Mouse (Mus musculus) ovary, adult 18-20 months (tissue): Measurements from ENCODE around the gene Eif4b.
A peak's percentile ranks its signal among the peaks of the same experiment; 100 is the strongest.

ENCODE experiments used
- DNase-seq: peaks from one replicate; pipeline ENCODE4 v3.0.0; 2022; ENCODE audit warnings: low spot score, mixed read lengths

Gene Eif4b

GRCm38 (mm10) chr15:102073559-102074069 is at the start of gene Eif4b:
Eif4b (plus strand) TSS chr15:102073773.
- peak; percentile 99 for DNase-seq

GRCm38 (mm10) chr15:102023888-102024287 is 49.7 kb upstream of the Eif4b start:
- DNase-seq: no peak

- no peak for DNase-seq
Observed at GRCm38 (mm10) chr15:102025136-102025872, 48.3 kb upstream of the Eif4b start.

- no peak for DNase-seq
Observed at GRCm38 (mm10) chr15:102026430-102026829, 47.1 kb upstream of the Eif4b start.

GRCm38 (mm10) chr15:102028040-102028439 is 45.5 kb upstream of the Eif4b start, which contains the start of gene Krt18:
Krt18 (plus strand) TSS chr15:102028180.
- no peak for DNase-seq

- no peak for DNase-seq
Observed at GRCm38 (mm10) chr15:102034121-102035053, 39.2 kb upstream of the Eif4b start.

GRCm38 (mm10) chr15:102040277-102040676 is 33.3 kb upstream of the Eif4b start:
- no peak for DNase-seq

GRCm38 (mm10) chr15:102041951-102042350 is 31.6 kb upstream of the Eif4b start:
- DNase-seq: no peak

- DNase-seq: no peak
Observed at GRCm38 (mm10) chr15:102044745-102045144, 28.8 kb upstream of the Eif4b start.

GRCm38 (mm10) chr15:102045691-102046090 is 27.9 kb upstream of the Eif4b start:
- no peak for DNase-seq

- DNase-seq: no peak
Observed at GRCm38 (mm10) chr15:102048006-102048405, 25.6 kb upstream of the Eif4b start.

GRCm38 (mm10) chr15:102049871-102050270 is 23.7 kb upstream of the Eif4b start:
- no peak for DNase-seq

- DNase-seq: peak; percentile 26
Observed at GRCm38 (mm10) chr15:102051920-102052683, 21.5 kb upstream of the Eif4b start.

GRCm38 (mm10) chr15:102056495-102057174 is 16.9 kb upstream of the Eif4b start:
- no peak for DNase-seq

GRCm38 (mm10) chr15:102065661-102066325 is 7.8 kb upstream of the Eif4b start:
- DNase-seq: peak; percentile 85

- no peak for DNase-seq
Observed at GRCm38 (mm10) chr15:102070476-102071467, 2.8 kb upstream of the Eif4b start.

- no peak for DNase-seq
Observed at GRCm38 (mm10) chr15:102072963-102073558, 512 bp upstream of the Eif4b start.

- peak; percentile 52 for DNase-seq
Observed at GRCm38 (mm10) chr15:102074070-102074731, 628 bp downstream of the Eif4b start.
